Mouse (Mus musculus): ENCODE results near the gene Napa. TPM values are rescaled to one million over a fixed set of nuclear protein-coding genes. Genes with fewer than 3 reads are reported as not detected.
A peak's percentile ranks its signal among the peaks of the same experiment; 100 is the strongest.

Napa gene
- polyA plus RNA-seq, 1 experiment from 2014 or later = 178 TPM

- H3K4me1 ChIP-seq (replicated peaks; ENCODE audit: insufficient read depth, low read length) = no peaks in the 10 kb centered on the region
- ATAC-seq (replicated peaks; ENCODE audit: low FRiP score, low read depth) (no peak), DNase-seq (ENCODE audit: low spot score) (no peak)
- H3K27ac ChIP-seq = no peak within 1 kb of the TSS
- H3K27me3 ChIP-seq (ENCODE audit: insufficient read depth, low read length) = no peaks in the 10 kb centered on the region
- H3K9me3 ChIP-seq (replicated peaks; ENCODE audit: low read length) = no peaks in the 10 kb centered on the region
- H3K4me3 ChIP-seq (replicated peaks; ENCODE audit: low read depth, low read length) = no peak within 1 kb of the TSS
- no peaks in the 10 kb centered on the region for H3K36me3 ChIP-seq (ENCODE audit: insufficient read depth, low read length)
- H3K4me2 ChIP-seq (ENCODE audit: low read length) = no peak within 1 kb of the TSS
- WGBS = 48% methylated on average over 80 of the region's 80 CpGs
- no peak for TF ChIP-seq CTCF (IDR thresholded peaks at IDR 0.05; ENCODE audit: low read depth)
- no peak within 1 kb of the TSS for H3K9ac ChIP-seq (ENCODE audit: low read depth, low read length)
Observed at GRCm38 (mm10) chr7:16061219-16062098, 36.8 kb upstream of the Napa start, which contains the start of gene Zfp541. Gene Zfp541 (plus strand): TSS chr7:16061814.

GRCm38 (mm10) chr7:16062099-16062420 is 36.2 kb upstream of the Napa start:
- no peak overlapping the region for H3K9ac ChIP-seq (ENCODE audit: low read depth, low read length)
- 78% methylated on average over 15 of the region's 15 CpGs for WGBS
- TF ChIP-seq CTCF (IDR thresholded peaks at IDR 0.05; ENCODE audit: low read depth) = no peak

GRCm38 (mm10) chr7:16063490-16063889 is 34.8 kb upstream of the Napa start:
- no peaks in the 10 kb centered on the region for H3K36me3 ChIP-seq (ENCODE audit: insufficient read depth, low read length)
- H3K9me3 ChIP-seq (replicated peaks; ENCODE audit: low read length) = no peaks in the 10 kb centered on the region
- 37% methylated on average over 4 of the region's 4 CpGs for WGBS
- H3K4me2 ChIP-seq (ENCODE audit: low read length) = no peak overlapping the region
- peak; percentile 39; the same call in 1 of the 2 replicates for TF ChIP-seq CTCF (IDR thresholded peaks at IDR 0.05; ENCODE audit: low read depth)
- no peak overlapping the region for H3K4me3 ChIP-seq (replicated peaks; ENCODE audit: low read depth, low read length)
- ATAC-seq (replicated peaks; ENCODE audit: low FRiP score, low read depth) (no peak), DNase-seq (ENCODE audit: low spot score) (no peak)
- no peak overlapping the region for H3K9ac ChIP-seq (ENCODE audit: low read depth, low read length)
- no peaks in the 10 kb centered on the region for H3K27me3 ChIP-seq (ENCODE audit: insufficient read depth, low read length)
- H3K27ac ChIP-seq = no peak overlapping the region
- H3K4me1 ChIP-seq (replicated peaks; ENCODE audit: insufficient read depth, low read length) = no peaks in the 10 kb centered on the region

More at GRCm38 (mm10) chr7:16062099-16062420, 36.2 kb upstream of the Napa start:
- ATAC-seq (replicated peaks; ENCODE audit: low FRiP score, low read depth) (no peak), DNase-seq (ENCODE audit: low spot score) (no peak)
- H3K27me3 ChIP-seq (ENCODE audit: insufficient read depth, low read length) = no peaks in the 10 kb centered on the region
- H3K4me1 ChIP-seq (replicated peaks; ENCODE audit: insufficient read depth, low read length) = no peaks in the 10 kb centered on the region
- no peaks in the 10 kb centered on the region for H3K36me3 ChIP-seq (ENCODE audit: insufficient read depth, low read length)
- H3K27ac ChIP-seq = no peak overlapping the region
- no peaks in the 10 kb centered on the region for H3K9me3 ChIP-seq (replicated peaks; ENCODE audit: low read length)
- H3K4me2 ChIP-seq (ENCODE audit: low read length) = no peak overlapping the region
- no peak overlapping the region for H3K4me3 ChIP-seq (replicated peaks; ENCODE audit: low read depth, low read length)

GRCm38 (mm10) chr7:16070846-16071245 is 27.4 kb upstream of the Napa start:
- no peak overlapping the region for H3K4me2 ChIP-seq (ENCODE audit: low read length)
- ATAC-seq (replicated peaks; ENCODE audit: low FRiP score, low read depth) (no peak), DNase-seq (ENCODE audit: low spot score) (no peak)
- H3K27ac ChIP-seq = no peak overlapping the region
- no peaks in the 10 kb centered on the region for H3K27me3 ChIP-seq (ENCODE audit: insufficient read depth, low read length)
- no peak overlapping the region for H3K9ac ChIP-seq (ENCODE audit: low read depth, low read length)
- no peaks in the 10 kb centered on the region for H3K36me3 ChIP-seq (ENCODE audit: insufficient read depth, low read length)
- H3K9me3 ChIP-seq (replicated peaks; ENCODE audit: low read length) = no peaks in the 10 kb centered on the region
- TF ChIP-seq CTCF (IDR thresholded peaks at IDR 0.05; ENCODE audit: low read depth) = no peak
- H3K4me1 ChIP-seq (replicated peaks; ENCODE audit: insufficient read depth, low read length) = no peaks in the 10 kb centered on the region
- H3K4me3 ChIP-seq (replicated peaks; ENCODE audit: low read depth, low read length) = no peak overlapping the region

GRCm38 (mm10) chr7:16071906-16072305 is 26.4 kb upstream of the Napa start:
- H3K27ac ChIP-seq = no peak overlapping the region
- no peaks in the 10 kb centered on the region for H3K4me1 ChIP-seq (replicated peaks; ENCODE audit: insufficient read depth, low read length)
- ATAC-seq (replicated peaks; ENCODE audit: low FRiP score, low read depth) (0 out of 2 replicates have a peak, but pooled peaks have one; percentile 49), DNase-seq (ENCODE audit: low spot score) (no peak)
- no peaks in the 10 kb centered on the region for H3K9me3 ChIP-seq (replicated peaks; ENCODE audit: low read length)
- no peaks in the 10 kb centered on the region for H3K27me3 ChIP-seq (ENCODE audit: insufficient read depth, low read length)
- 82% methylated on average over 6 of the region's 6 CpGs for WGBS
- no peak overlapping the region for H3K4me3 ChIP-seq (replicated peaks; ENCODE audit: low read depth, low read length)
- no peaks in the 10 kb centered on the region for H3K36me3 ChIP-seq (ENCODE audit: insufficient read depth, low read length)
- H3K9ac ChIP-seq (ENCODE audit: low read depth, low read length) = no peak overlapping the region
- H3K4me2 ChIP-seq (ENCODE audit: low read length) = no peak overlapping the region
- no peak for TF ChIP-seq CTCF (IDR thresholded peaks at IDR 0.05; ENCODE audit: low read depth)

- Histone ChIP-seq H3K9ac (ENCODE audit: low read depth, low read length) (no peak overlapping the region), H3K9me3 (replicated peaks; ENCODE audit: low read length) (no peaks in the 10 kb centered on the region), H3K27ac (no peak overlapping the region), H3K4me2 (ENCODE audit: low read length) (no peak overlapping the region), H3K27me3 (ENCODE audit: insufficient read depth, low read length) (no peaks in the 10 kb centered on the region), H3K4me1 (replicated peaks; ENCODE audit: insufficient read depth, low read length) (no peaks in the 10 kb centered on the region), H3K36me3 (ENCODE audit: insufficient read depth, low read length) (no peaks in the 10 kb centered on the region), H3K4me3 (replicated peaks; ENCODE audit: low read depth, low read length) (no peak overlapping the region)
- TF ChIP-seq CTCF (IDR thresholded peaks at IDR 0.05; ENCODE audit: low read depth) = no peak
- WGBS = 55% methylated on average over 1 of the region's 1 CpGs
- DNase-seq (ENCODE audit: low spot score) (no peak), ATAC-seq (replicated peaks; ENCODE audit: low FRiP score, low read depth) (no peak)
Observed at GRCm38 (mm10) chr7:16079947-16080346, 18.3 kb upstream of the Napa start.

Measured in kidney, postnatal 0 days (tissue).